8 mouse cellular contexts compared by ENCODE assay signal in genomic region chr19:41763870-41764660, GRCm38 (mm10). TPM values are rescaled to one million over a fixed set of nuclear protein-coding genes. Genes with fewer than 3 reads are reported as not detected.
A peak's percentile ranks its signal among the peaks of the same experiment; 100 is the strongest.
DNase-seq lines count a peak whose midpoint lies in the region; ATAC-seq and TF ChIP-seq lines count a peak whose summit lies in the region.

No protein-coding gene starts in this region.

- no peak overlapping the region for H3K27ac ChIP-seq in CH12.LX (ENCODE audit: insufficient read depth, low read depth)
- no peak overlapping the region for H3K27ac ChIP-seq in forebrain, embryonic 12.5 days
- no peak overlapping the region for H3K27ac ChIP-seq in layer of hippocampus, adult 2 months
- no peak overlapping the region for H3K27ac ChIP-seq in lung, embryonic 15.5 days

- no peaks in the 10 kb centered on the region for H3K9me3 ChIP-seq in CH12.LX (replicated peaks; ENCODE audit: low read length)
- no peaks in the 10 kb centered on the region for H3K9me3 ChIP-seq in forebrain, embryonic 12.5 days
- H3K9me3 ChIP-seq in lung, embryonic 15.5 days, result no peaks in the 10 kb centered on the region

- peak; percentile 90 to 98 for TF ChIP-seq CTCF in CH12.LX (conservative IDR thresholded peaks at IDR 0.05 in 1 of 2, IDR thresholded peaks at IDR 0.05 in 1 of 2; ENCODE audit: low read depth in 2 of 2, low read length in 2 of 2)
- peak; percentile 95 for TF ChIP-seq CTCF in layer of hippocampus, adult 2 months (conservative IDR thresholded peaks at IDR 0.05)

- peak; percentile 98 for TF ChIP-seq RAD21 in CH12.LX (IDR thresholded peaks at IDR 0.05; ENCODE audit: low read depth, low read length)

- H3K9ac ChIP-seq in CH12.LX (ENCODE audit: insufficient read depth, low read depth), result no peak overlapping the region
- H3K9ac ChIP-seq in forebrain, embryonic 12.5 days, result no peak overlapping the region
- H3K9ac ChIP-seq in lung, embryonic 15.5 days, result no peak overlapping the region

- peaks cover 8 to 52% of the 10 kb centered on the region in 2 experiments for H3K36me3 ChIP-seq in CH12.LX (replicated peaks in 1 of 2; ENCODE audit: control insufficient read depth in 1 of 2, insufficient read depth in 1 of 2, low read length in 1 of 2)
- H3K36me3 ChIP-seq in forebrain, embryonic 12.5 days (replicated peaks), result peaks cover 15% of the 10 kb centered on the region; the same call in 1 of the 2 replicates
- H3K36me3 ChIP-seq in lung, embryonic 15.5 days, result peaks cover 10% of the 10 kb centered on the region; the same call in 1 of the 2 replicates

- no peak overlapping the region for H3K4me3 ChIP-seq in CH12.LX (replicated peaks in 1 of 3; ENCODE audit: low read depth in 2 of 3, low read length in 2 of 3, poor library complexity in 1 of 3)
- H3K4me3 ChIP-seq in forebrain, embryonic 12.5 days (replicated peaks), result no peak overlapping the region
- no peak overlapping the region for H3K4me3 ChIP-seq in layer of hippocampus, adult 2 months
- H3K4me3 ChIP-seq in lung, embryonic 15.5 days, result no peak overlapping the region

- no peak for TF ChIP-seq POLR2A in CH12.LX (IDR thresholded peaks at IDR 0.05; ENCODE audit: low read depth, low read length)

- H3K4me2 ChIP-seq in CH12.LX (ENCODE audit: insufficient read depth, low read depth, poor library complexity, severe bottlenecking), result no peak overlapping the region
- H3K4me2 ChIP-seq in forebrain, embryonic 12.5 days, result no peak overlapping the region
- no peak overlapping the region for H3K4me2 ChIP-seq in lung, embryonic 15.5 days

- ATAC-seq in forebrain, embryonic 12.5 days (ENCODE audit: low FRiP score), result peak; percentile 79
- ATAC-seq in lung, embryonic 15.5 days (ENCODE audit: borderline replicate concordance, extremely low read depth, low FRiP score, low TSS enrichment), result peak; percentile 58; the same call in 1 of the 2 replicates

- dilution Hi-C loops in CH12.LX (cut with MboI; ENCODE audit: extremely low pct_ligation_motif_present, extremely low pct_unique_long_range_greater_than_20kb, low sequenced_read_pairs), result no loop called here

- 33% methylated on average over 12 of the region's 12 CpGs for WGBS in forebrain, embryonic 12.5 days
- 27% methylated on average over 12 of the region's 12 CpGs for WGBS in lung, embryonic 15.5 days

- H3K79me2 ChIP-seq in CH12.LX (replicated peaks; ENCODE audit: control insufficient read depth, extremely low read depth, insufficient read depth, poor library complexity, severe bottlenecking), result no peaks in the 10 kb centered on the region

- no peak for TF ChIP-seq EP300 in CH12.LX (IDR thresholded peaks at IDR 0.05; ENCODE audit: low read length)

- H3K4me1 ChIP-seq in CH12.LX (ENCODE audit: control insufficient read depth in 1 of 2, insufficient read depth in 2 of 2), result peaks cover 5 to 25% of the 10 kb centered on the region in 2 experiments; a peak in 3 of 4 replicates
- peaks cover 8% of the 10 kb centered on the region for H3K4me1 ChIP-seq in forebrain, embryonic 12.5 days
- H3K4me1 ChIP-seq in lung, embryonic 15.5 days, result peaks cover 8% of the 10 kb centered on the region; the same call in 1 of the 2 replicates

- DNase-seq in CH12.LX (ENCODE audit: extremely low read depth), result peak; percentile 87
- peak; percentile 73 for DNase-seq in c-Kit-negative CD71-positive TER-119-positive erythroid progenitor cells, embryonic 14.5 days (ENCODE audit: low read depth, low spot score)
- DNase-seq in heart, postnatal 4 days, result peak; percentile 93
- peak; percentile 85 to 96 for DNase-seq in layer of hippocampus, adult 2 months (ENCODE audit: low spot score in 2 of 2)
- DNase-seq in ovary, postnatal 10 days (ENCODE audit: low spot score), result peak; percentile 82
- DNase-seq in thymus, postnatal 10 days (ENCODE audit: low spot score in 2 of 2), result peak; percentile 72 to 89

- in situ Hi-C loops in CH12.LX (cut with MboI; ENCODE audit: low pct_ligation_motif_present, low pct_unique_long_range_greater_than_20kb, low sequenced_read_pairs), result loop anchor here (25.0 kb wide), 1 partner anchor 452 kb away; no protein-coding TSS in a partner anchor

- no peaks in the 10 kb centered on the region for H3K27me3 ChIP-seq in CH12.LX (replicated peaks)
- H3K27me3 ChIP-seq in forebrain, embryonic 12.5 days, result 0 out of 2 replicates have a peak, but pooled peaks cover 5% of the 10 kb centered on the region
- no peaks in the 10 kb centered on the region for H3K27me3 ChIP-seq in lung, embryonic 15.5 days

TF ChIP-seq in CH12.LX, 34 proteins besides CTCF, POLR2A, EP300 and RAD21:
- TF ChIP-seq NRF1 (IDR thresholded peaks at IDR 0.05; ENCODE audit: low read depth, low read length), result no peak
- TF ChIP-seq KAT2A (IDR thresholded peaks at IDR 0.05; ENCODE audit: insufficient replicate concordance, low read length), result no peak
- TF ChIP-seq NELFE (IDR thresholded peaks at IDR 0.05; ENCODE audit: low read depth, low read length), result no peak
- no peak for TF ChIP-seq MAX (IDR thresholded peaks at IDR 0.05; ENCODE audit: low read length)
- TF ChIP-seq PAX5 (IDR thresholded peaks at IDR 0.05; ENCODE audit: low read length), result no peak
- TF ChIP-seq ZNF384 (IDR thresholded peaks at IDR 0.05; ENCODE audit: low read depth, low read length), result no peak
- no peak for TF ChIP-seq MYC (IDR thresholded peaks at IDR 0.05; ENCODE audit: low read depth, low read length)
- peak; percentile 47; the same call in 1 of the 2 replicates for TF ChIP-seq ZC3H11A (IDR thresholded peaks at IDR 0.05; ENCODE audit: low read depth, low read length)
- TF ChIP-seq RCOR1 (conservative IDR thresholded peaks at IDR 0.05; ENCODE audit: low read depth, low read length), result no peak
- TF ChIP-seq SIN3A (IDR thresholded peaks at IDR 0.05; ENCODE audit: low read length), result no peak
- TF ChIP-seq TCF12 (IDR thresholded peaks at IDR 0.05; ENCODE audit: low read depth, low read length), result no peak
- no peak for TF ChIP-seq CHD2 (IDR thresholded peaks at IDR 0.05; ENCODE audit: low read length)
- no peak for TF ChIP-seq MAFK (IDR thresholded peaks at IDR 0.05; ENCODE audit: insufficient replicate concordance, low read length)
- TF ChIP-seq SMC3 (IDR thresholded peaks at IDR 0.05; ENCODE audit: low read depth, low read length), result peak; percentile 85
- TF ChIP-seq CHD1 (IDR thresholded peaks at IDR 0.05; ENCODE audit: low read depth, low read length), result no peak

RNA-seq across cellular contexts. Expression of gene Slit1, which starts 20.6 kb away (rescaled TPM):
- total RNA-seq in CH12.LX (2012; rRNA removed), result 0.21 and 0.30 TPM in 2 replicates
- 0.05 TPM in 1 of 2 replicates, not detected in the other for total RNA-seq in CH12.LX (2014; rRNA removed)
- polyA plus RNA-seq in CH12.LX (2012; ENCODE audit: insufficient read length, low read depth), result 0.16 TPM in 1 of 2 replicates, not detected in the other
- polyA plus RNA-seq in forebrain, embryonic 12.5 days (2016; fragmentation: Nextera tagmentation; extraction: Ambion mirVana), result 11.0 and 14.0 TPM in 2 replicates
- not detected for total RNA-seq in heart, postnatal 4 days (2021)
- total RNA-seq in layer of hippocampus, adult 2 months (2021), result 100 to 1,000 TPM; 232 to 244 TPM
- 0.11 and 0.42 TPM in 2 replicates for polyA plus RNA-seq in lung, embryonic 15.5 days (2015; fragmentation: Nextera tagmentation; extraction: Ambion mirVana)

RNA-seq across cellular contexts. Expression of gene Arhgap19, which starts 37.8 kb away (rescaled TPM):
- 20.4 TPM in 2 replicates for total RNA-seq in CH12.LX (2012; rRNA removed)
- 36.8 and 37.9 TPM in 2 replicates for total RNA-seq in CH12.LX (2014; rRNA removed)
- 27.8 and 30.1 TPM in 2 replicates for polyA plus RNA-seq in CH12.LX (2012; ENCODE audit: insufficient read length, low read depth)
- 36.0 and 38.8 TPM in 2 replicates for polyA plus RNA-seq in forebrain, embryonic 12.5 days (2016; fragmentation: Nextera tagmentation; extraction: Ambion mirVana)
- 10 to 100 TPM in 1 of 2 experiments, 1 to 10 TPM in 1; 9.5 to 10.2 TPM for total RNA-seq in heart, postnatal 4 days (2021)
- total RNA-seq in layer of hippocampus, adult 2 months (2021), result 1 to 10 TPM; 2.2 to 2.5 TPM
- 29.8 and 30.8 TPM in 2 replicates for polyA plus RNA-seq in lung, embryonic 15.5 days (2015; fragmentation: Nextera tagmentation; extraction: Ambion mirVana)

Comparison
In these comparisons a context has a peak if more than half of its experiments do, and no peak if none do; other contexts are left out.
1. RNA of gene Slit1, which starts 20.6 kb away (total RNA-seq): 232 to 244 TPM in layer of hippocampus, adult 2 months; 0.05 to 0.30 TPM in CH12.LX and not detected in heart, postnatal 4 days; every median in the first group is over 100 times any median in the second.
2. Peak in every context shown above with its lines, with median percentiles within 50 percentile points of each other: DNase-seq.